Mouse (Mus musculus) forebrain, embryonic 14.5 days (tissue): ENCODE measurements around the gene Pip4k2a. TPM values are rescaled to one million over a fixed set of nuclear protein-coding genes. Genes with fewer than 3 reads are reported as not detected.

Experiments
- ATAC-seq: fragments of 200-750 bp; cut with Nextera tagmentation; 2 replicates; pipeline ENCODE4 v1.8.0; 2017; ENCODE audit warnings: mild to moderate bottlenecking, moderate library complexity
- DNase-seq: peaks from one replicate; pipeline ENCODE4 v3.0.0-alpha.2; 2015; ENCODE audit warnings: low spot score
- H3K27ac ChIP-seq: fragments of 300-500 bp; sonication (generic); 2 replicates; pipeline ENCODE4 v1.5.1; 2014; ENCODE audit warnings: low read depth, mild to moderate bottlenecking, control low read depth, low read length, moderate library complexity
- H3K27me3 ChIP-seq: fragments of 300-500 bp; sonication (generic); replicated peaks from 2 replicates; pipeline ENCODE4 v1.6.1; 2014; ENCODE audit warnings: low read length, control low read depth, mixed read lengths; ENCODE audit not compliant: control insufficient read depth, insufficient read depth
- H3K36me3 ChIP-seq: fragments of 300-500 bp; sonication (generic); 2 replicates; pipeline ENCODE4 v1.6.1; 2014; ENCODE audit warnings: low read length, control low read depth; ENCODE audit not compliant: control insufficient read depth, insufficient read depth
- H3K4me1 ChIP-seq: fragments of 300-500 bp; sonication (generic); 2 replicates; pipeline ENCODE4 v1.6.1; 2014; ENCODE audit warnings: antibody characterized with exemption, low read length, control low read depth; ENCODE audit not compliant: control insufficient read depth, insufficient read depth
- H3K4me2 ChIP-seq: fragments of 300-500 bp; sonication (generic); 2 replicates; pipeline ENCODE4 v1.6.1; 2014; ENCODE audit warnings: mild to moderate bottlenecking, control low read depth, low read length
- H3K4me3 ChIP-seq: fragments of 300-500 bp; sonication (generic); 2 replicates; pipeline ENCODE4 v1.5.1; 2014; ENCODE audit warnings: low read depth, low read length, control low read depth
- H3K9ac ChIP-seq: fragments of 300-500 bp; sonication (generic); 2 replicates; pipeline ENCODE4 v1.6.1; 2014; ENCODE audit warnings: mild to moderate bottlenecking, low read length, control low read depth, moderate library complexity
- H3K9me3 ChIP-seq: fragments of 300-500 bp; sonication (generic); replicated peaks from 2 replicates; pipeline ENCODE4 v1.6.1; 2016; ENCODE audit warnings: low read length, control low read depth, mixed read lengths; ENCODE audit not compliant: control insufficient read depth
- WGBS: fragments of 180-500 bp; shearing (Covaris S2); extraction: QIAGEN DNeasy Blood & Tissue Kit; methylation state at CpG from one replicate; pipeline ENCODE4 v1.1.7; 2014; 5-methylcytosine and 5-hydroxymethylcytosine counted together
- polyA plus RNA-seq: library from polyadenylated mRNA; unstranded; fragments of >200 nt; fragmentation: Nextera tagmentation; extraction: Ambion mirVana; gene quantifications from 2 replicates; pipeline ENCODE4 v1.2.1, GENCODE M21; 2014

Gene Pip4k2a
- polyA plus RNA-seq, 1 experiment from 2014 or later: 11.0 TPM

DNA sequence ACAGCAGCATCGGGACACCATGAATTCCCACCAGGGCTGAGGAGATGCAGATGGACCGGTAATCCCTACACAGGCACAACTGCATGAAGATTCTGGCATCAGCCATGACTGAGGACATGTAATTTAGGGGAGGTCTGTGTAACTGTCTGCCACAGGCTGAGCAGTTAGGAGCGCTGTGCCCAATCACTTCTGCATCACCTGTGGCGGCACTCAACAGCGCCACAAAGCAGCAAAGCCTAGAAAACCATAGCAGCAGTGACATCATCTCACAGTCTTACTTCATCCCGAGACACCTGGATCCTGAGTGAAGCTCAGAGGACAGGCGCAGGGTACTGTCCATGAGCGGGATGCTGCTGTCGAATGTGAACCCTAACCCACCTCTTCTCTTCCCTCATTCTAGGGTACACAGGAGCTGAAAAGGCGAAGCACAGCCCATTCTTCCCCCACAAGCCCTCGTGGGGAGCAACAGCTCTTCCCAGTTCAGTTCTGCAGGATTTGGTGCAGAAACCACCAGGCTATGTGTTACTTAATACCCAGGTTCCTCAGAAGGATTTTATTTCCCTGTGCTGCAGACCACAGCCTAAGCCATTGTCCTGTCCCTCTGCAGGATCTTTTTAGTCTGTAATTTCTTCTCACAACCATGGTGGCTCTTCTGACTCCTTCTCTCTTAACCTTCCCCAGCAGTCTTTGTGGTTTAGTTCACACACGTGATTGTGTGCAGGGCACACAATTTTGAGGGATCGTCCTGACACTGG, 34.5 kb downstream of the Pip4k2a start:
- H3K27ac ChIP-seq: no peak overlapping the region
- no peaks in the 10 kb centered on the region for H3K27me3 ChIP-seq
- no peak overlapping the region for H3K9ac ChIP-seq
- no peaks in the 10 kb centered on the region for H3K36me3 ChIP-seq
- no peak overlapping the region for H3K4me3 ChIP-seq
- DNase-seq (no peak), ATAC-seq (no peak)
- H3K9me3 ChIP-seq: no peaks in the 10 kb centered on the region
- WGBS: 80% methylated on average over 13 of the region's 13 CpGs
- H3K4me2 ChIP-seq: no peak overlapping the region
- H3K4me1 ChIP-seq: no peaks in the 10 kb centered on the region

DNA sequence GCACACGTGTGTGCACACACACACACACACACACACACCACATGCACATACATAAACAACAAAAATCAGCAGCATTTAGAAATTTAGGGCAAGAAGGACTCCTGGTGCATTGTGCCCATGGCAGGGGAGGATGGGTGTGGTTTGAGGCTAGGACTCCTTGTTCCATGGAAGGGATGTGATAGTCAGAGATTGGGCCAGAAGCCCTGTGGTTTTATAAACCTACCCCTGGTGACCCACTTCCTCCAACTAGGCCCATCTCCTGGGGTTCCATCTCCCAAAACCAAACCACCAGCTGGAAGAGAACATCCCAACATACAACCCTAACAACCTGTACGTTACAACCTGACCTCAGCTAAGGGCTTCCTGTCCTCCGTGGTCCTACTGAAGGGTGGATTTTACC, 35.4 kb downstream of the Pip4k2a start:
- H3K36me3 ChIP-seq: no peaks in the 10 kb centered on the region
- no peaks in the 10 kb centered on the region for H3K9me3 ChIP-seq
- ATAC-seq: no peak
- H3K27ac ChIP-seq: no peak overlapping the region
- WGBS: 84% methylated on average over 3 of the region's 3 CpGs
- no peaks in the 10 kb centered on the region for H3K27me3 ChIP-seq
- no peak overlapping the region for H3K9ac ChIP-seq
- H3K4me2 ChIP-seq: no peak overlapping the region
- H3K4me3 ChIP-seq: no peak overlapping the region
- H3K4me1 ChIP-seq: no peaks in the 10 kb centered on the region
- DNase-seq: no peak

DNA sequence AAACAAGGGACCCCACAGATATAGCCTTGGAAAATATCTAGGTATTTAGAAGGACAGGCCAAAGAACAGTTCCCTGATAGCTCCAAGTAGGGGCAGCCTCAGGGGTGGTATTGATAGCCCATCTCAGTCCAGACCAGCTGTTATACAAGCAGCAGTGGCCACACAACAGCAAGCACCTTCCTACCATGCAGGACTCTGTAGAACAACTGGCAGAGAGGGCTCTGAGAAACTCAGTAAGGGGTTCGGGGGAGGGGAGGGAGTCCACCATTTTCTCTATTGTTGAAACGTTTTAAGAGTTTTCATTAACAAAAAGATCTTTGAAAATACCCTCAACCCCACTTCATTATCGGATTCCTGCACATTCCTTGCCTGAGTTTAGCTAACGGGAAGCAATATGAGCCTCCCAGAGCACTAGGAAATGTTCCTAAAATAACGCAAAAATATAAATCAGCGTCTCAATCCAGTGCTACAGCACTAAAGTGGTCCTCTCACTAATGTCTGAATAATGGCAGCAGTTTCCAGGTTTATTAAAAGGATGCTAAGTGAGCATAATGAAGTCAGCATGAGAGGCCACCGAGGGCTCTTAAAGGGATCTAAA, 37.5 kb downstream of the Pip4k2a start:
- no peaks in the 10 kb centered on the region for H3K9me3 ChIP-seq
- H3K9ac ChIP-seq: no peak overlapping the region
- no peaks in the 10 kb centered on the region for H3K4me1 ChIP-seq
- no peaks in the 10 kb centered on the region for H3K27me3 ChIP-seq
- H3K4me3 ChIP-seq: no peak overlapping the region
- H3K36me3 ChIP-seq: no peaks in the 10 kb centered on the region
- no peak overlapping the region for H3K4me2 ChIP-seq
- no peak for DNase-seq
- no peak overlapping the region for H3K27ac ChIP-seq
- 28% methylated on average over 7 of the region's 7 CpGs for WGBS
- no peak for ATAC-seq

- DNase-seq: no peak
- Histone ChIP-seq H3K4me2 (no peak overlapping the region), H3K9me3 (no peaks in the 10 kb centered on the region), H3K4me1 (no peaks in the 10 kb centered on the region), H3K9ac (no peak overlapping the region), H3K27me3 (no peaks in the 10 kb centered on the region), H3K36me3 (no peaks in the 10 kb centered on the region), H3K27ac (no peak overlapping the region), H3K4me3 (no peak overlapping the region)
- ATAC-seq: no peak
- 95% methylated on average over 5 of the region's 5 CpGs for WGBS
These were observed 38.4 kb downstream of the Pip4k2a start for GRCm38 (mm10) chr2:18959558-18959957.

GRCm38 (mm10) chr2:18959008-18959407, 38.9 kb downstream of the Pip4k2a start:
- 95% methylated on average over 6 of the region's 6 CpGs for WGBS
- Histone ChIP-seq H3K4me1 (no peaks in the 10 kb centered on the region), H3K9ac (no peak overlapping the region), H3K4me2 (no peak overlapping the region), H3K27me3 (no peaks in the 10 kb centered on the region), H3K27ac (no peak overlapping the region), H3K4me3 (no peak overlapping the region), H3K9me3 (no peaks in the 10 kb centered on the region), H3K36me3 (no peaks in the 10 kb centered on the region)
- no peak for DNase-seq
- no peak for ATAC-seq

GRCm38 (mm10) chr2:18958501-18958900, 39.4 kb downstream of the Pip4k2a start:
- no peak for ATAC-seq
- no peaks in the 10 kb centered on the region for H3K9me3 ChIP-seq
- WGBS: 93% methylated on average over 5 of the region's 5 CpGs
- DNase-seq: no peak
- no peak overlapping the region for H3K4me2 ChIP-seq
- no peaks in the 10 kb centered on the region for H3K4me1 ChIP-seq
- H3K4me3 ChIP-seq: no peak overlapping the region
- no peak overlapping the region for H3K9ac ChIP-seq
- H3K27ac ChIP-seq: no peak overlapping the region
- H3K27me3 ChIP-seq: no peaks in the 10 kb centered on the region
- no peaks in the 10 kb centered on the region for H3K36me3 ChIP-seq

- no peak overlapping the region for H3K4me2 ChIP-seq
- no peak overlapping the region for H3K9ac ChIP-seq
- DNase-seq (no peak), ATAC-seq (no peak)
- H3K4me1 ChIP-seq: no peaks in the 10 kb centered on the region
- H3K36me3 ChIP-seq: no peaks in the 10 kb centered on the region
- no peak overlapping the region for H3K4me3 ChIP-seq
- H3K9me3 ChIP-seq: no peaks in the 10 kb centered on the region
- no peak overlapping the region for H3K27ac ChIP-seq
- H3K27me3 ChIP-seq: no peaks in the 10 kb centered on the region
- WGBS: 84% methylated on average over 9 of the region's 9 CpGs
These were observed 39.9 kb downstream of the Pip4k2a start for GRCm38 (mm10) chr2:18958044-18958443.

DNA sequence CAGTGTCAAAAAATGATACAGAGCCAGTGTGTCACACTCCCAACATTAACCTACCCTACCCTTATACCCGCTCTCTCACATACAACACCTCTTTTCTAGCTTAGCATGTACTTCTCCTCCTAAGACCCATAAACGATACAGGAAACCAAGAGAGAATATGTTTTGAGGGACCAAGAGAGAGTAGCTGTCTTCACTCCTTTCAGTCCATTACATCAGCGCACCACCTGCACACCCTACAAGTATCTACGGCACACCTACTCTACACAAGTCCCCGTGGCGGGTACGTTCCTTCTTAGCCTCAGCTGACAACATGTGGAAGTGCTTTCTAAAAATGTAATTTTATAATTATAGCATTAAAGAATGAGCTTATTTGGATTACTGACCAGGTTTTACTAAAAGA, 40.5 kb downstream of the Pip4k2a start:
- Histone ChIP-seq H3K27me3 (no peaks in the 10 kb centered on the region), H3K4me3 (no peak overlapping the region), H3K36me3 (no peaks in the 10 kb centered on the region), H3K27ac (no peak overlapping the region), H3K4me1 (no peaks in the 10 kb centered on the region), H3K4me2 (no peak overlapping the region), H3K9me3 (no peaks in the 10 kb centered on the region), H3K9ac (no peak overlapping the region)
- ATAC-seq: no peak
- no peak for DNase-seq
- WGBS: 94% methylated on average over 7 of the region's 7 CpGs

DNA sequence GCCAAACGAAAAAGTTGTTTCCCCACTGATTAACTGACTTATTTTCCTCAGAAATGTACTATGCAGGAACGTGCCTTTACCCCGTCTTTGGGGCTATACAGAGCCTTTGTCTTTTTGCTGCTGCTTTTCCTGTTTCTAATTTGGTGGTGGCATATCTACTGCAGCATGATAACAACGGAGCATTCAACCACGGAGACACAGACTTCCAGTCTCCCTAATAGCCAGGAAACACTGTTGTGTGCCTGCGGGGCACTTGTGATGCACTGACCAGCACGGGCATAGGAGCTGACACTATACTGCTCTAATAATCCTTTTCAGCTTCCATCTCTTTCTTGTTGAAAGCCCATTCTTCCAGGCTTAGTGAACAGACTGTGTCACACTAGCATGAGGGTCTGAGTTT, 41.0 kb downstream of the Pip4k2a start:
- no peak overlapping the region for H3K9ac ChIP-seq
- 40% methylated on average over 7 of the region's 7 CpGs for WGBS
- H3K4me1 ChIP-seq: no peaks in the 10 kb centered on the region
- DNase-seq: no peak
- no peak overlapping the region for H3K4me3 ChIP-seq
- H3K36me3 ChIP-seq: no peaks in the 10 kb centered on the region
- no peak overlapping the region for H3K27ac ChIP-seq
- no peak overlapping the region for H3K4me2 ChIP-seq
- H3K9me3 ChIP-seq: no peaks in the 10 kb centered on the region
- H3K27me3 ChIP-seq: no peaks in the 10 kb centered on the region
- no peak for ATAC-seq
